Mouse (Mus musculus): ENCODE measurements around the gene Lrrc3b. TPM values are rescaled to one million over a fixed set of nuclear protein-coding genes. Genes with fewer than 3 reads are reported as not detected.

The Lrrc3b gene
- total RNA-seq, 2 experiments from 2014 or later, result 18.9 to 22.1 TPM

DNA sequence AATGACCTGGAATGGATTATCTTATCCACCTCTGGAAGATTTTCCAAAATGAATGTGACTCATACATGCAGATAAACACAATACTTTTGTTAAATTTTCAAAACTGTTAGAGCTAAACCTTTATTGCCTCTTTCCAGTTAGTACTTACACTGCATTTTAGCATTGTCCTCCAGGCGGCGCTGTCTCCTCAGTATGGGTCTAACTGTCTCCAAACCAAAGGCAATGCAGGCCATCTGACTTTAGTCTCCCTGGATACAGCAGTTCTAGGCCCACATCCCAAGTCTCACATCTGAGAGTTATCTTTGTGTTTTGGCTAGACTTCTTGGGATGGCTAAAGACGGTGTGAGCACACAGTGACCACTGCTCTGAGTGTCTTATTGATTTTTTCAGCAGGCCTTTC, 83.3 kb downstream of the Lrrc3b start:
- peak; percentile 46 to 76 for DNase-seq (ENCODE audit: extremely low spot score in 1 of 2, low spot score in 2 of 2)
- intact Hi-C loops (cut with DNase I), result loop anchor here (10.0 kb wide), 1 partner anchor 529 kb away; no protein-coding TSS in a partner anchor

DNA sequence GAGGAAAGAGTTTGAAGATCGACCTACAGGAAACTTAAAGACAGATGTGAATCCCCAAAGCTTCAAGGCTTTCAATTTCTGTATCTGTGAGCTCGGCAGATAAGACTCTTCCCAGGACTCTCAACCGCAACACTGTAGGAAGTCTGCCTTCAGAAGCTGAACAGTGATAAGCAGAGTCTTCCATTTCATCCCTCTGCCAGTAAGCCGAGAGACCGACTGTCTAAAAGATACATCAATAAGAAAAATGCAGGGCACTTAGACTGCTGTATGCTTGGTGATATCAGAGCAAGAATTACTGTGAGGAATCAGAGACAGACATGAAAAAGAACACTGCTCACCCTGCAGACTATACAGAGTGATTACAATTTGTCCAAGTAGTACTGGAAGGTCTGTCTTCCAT, 84.5 kb downstream of the Lrrc3b start:
- intact Hi-C loops (cut with DNase I), result loop anchor here (10.0 kb wide), 1 partner anchor 531 kb away; no protein-coding TSS in a partner anchor
- DNase-seq (ENCODE audit: extremely low spot score in 1 of 2, low spot score in 2 of 2), result no peak

DNA sequence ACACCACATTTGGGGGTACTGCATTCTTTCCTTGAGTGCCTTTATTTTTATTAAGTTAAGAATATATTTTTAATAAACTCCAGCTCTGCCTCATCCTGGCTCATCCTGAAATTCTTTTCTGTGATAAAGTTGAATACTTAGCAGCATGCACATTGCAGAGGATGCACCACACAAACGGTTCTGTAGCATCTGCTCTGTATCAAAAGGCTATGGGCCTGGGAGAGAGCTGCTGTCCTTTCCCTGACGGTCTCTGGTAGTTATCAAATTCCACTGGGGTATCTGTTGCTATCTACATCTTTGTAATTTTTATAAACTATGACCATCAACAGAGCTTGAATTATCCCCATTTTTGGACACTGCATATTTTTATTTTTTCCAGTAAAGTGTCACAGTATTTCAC, 105.7 kb downstream of the Lrrc3b start:
- intact Hi-C loops (cut with DNase I), result no loop called here
- no peak for DNase-seq (ENCODE audit: extremely low spot score in 1 of 2, low spot score in 2 of 2)

DNA sequence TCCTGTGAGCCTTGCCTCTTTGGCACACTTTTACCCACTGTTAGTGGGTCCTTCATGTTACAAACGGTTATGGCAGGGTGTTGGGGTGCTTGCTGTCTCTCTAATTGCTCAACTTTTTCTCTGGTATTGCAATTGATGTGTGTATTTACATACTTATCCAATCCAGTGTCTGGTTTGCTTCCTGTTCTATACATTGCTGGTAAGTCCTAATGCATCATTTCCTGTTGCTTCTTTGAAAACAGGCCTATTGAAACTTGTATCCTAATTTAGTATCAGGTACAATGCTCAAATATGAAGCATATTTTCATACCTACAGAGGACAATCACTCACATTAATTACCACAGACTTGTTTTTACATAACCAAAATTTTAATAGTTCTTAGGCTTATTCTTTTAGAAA, 107.4 kb downstream of the Lrrc3b start:
- DNase-seq (ENCODE audit: extremely low spot score in 1 of 2, low spot score in 2 of 2), result no peak
- intact Hi-C loops (cut with DNase I), result no loop called here

DNA sequence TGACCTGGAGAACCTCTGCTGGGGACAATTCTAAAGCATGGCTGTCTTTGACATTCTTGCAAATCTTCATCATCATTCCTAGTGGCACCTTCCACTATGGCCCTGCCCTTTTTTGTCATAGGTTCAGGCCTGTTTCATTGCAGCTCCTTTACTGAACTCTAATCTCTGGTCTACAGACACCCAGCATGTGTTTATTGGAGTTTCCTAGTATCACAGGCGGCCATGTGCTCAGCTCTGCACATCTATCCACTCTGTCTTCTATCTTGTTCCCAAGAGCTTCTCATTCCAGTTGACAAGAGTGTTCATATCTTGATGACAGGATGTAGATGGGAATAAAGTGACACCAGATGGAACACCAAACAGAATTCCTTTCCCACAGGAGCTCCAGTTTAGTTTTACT, 108.6 kb downstream of the Lrrc3b start:
- intact Hi-C loops (cut with DNase I), result no loop called here

DNA sequence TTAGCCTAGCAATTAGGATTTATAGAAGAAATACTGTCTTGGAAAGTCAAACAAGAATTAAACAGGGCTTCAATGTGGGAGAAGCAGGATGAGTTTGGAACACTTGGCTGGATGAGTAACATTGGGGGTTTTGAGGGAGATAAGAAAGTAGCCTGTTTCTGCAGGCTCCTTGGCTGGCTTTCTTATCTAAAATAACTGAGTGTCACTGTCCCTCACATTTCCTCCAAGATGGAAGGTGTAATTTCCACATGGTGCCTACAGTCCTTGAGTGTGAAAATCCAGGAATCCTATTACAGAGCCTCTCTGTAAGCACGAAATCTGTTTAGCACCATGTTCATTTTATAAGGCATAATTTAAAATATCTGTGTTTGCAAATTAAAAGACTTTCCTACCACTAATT, 112.9 kb downstream of the Lrrc3b start:
- intact Hi-C loops (cut with DNase I), result no loop called here
- no peak for DNase-seq (ENCODE audit: extremely low spot score in 1 of 2, low spot score in 2 of 2)

More for the DNA sequence above, 108.6 kb downstream of the Lrrc3b start:
- no peak for DNase-seq (ENCODE audit: extremely low spot score in 1 of 2, low spot score in 2 of 2)

DNA sequence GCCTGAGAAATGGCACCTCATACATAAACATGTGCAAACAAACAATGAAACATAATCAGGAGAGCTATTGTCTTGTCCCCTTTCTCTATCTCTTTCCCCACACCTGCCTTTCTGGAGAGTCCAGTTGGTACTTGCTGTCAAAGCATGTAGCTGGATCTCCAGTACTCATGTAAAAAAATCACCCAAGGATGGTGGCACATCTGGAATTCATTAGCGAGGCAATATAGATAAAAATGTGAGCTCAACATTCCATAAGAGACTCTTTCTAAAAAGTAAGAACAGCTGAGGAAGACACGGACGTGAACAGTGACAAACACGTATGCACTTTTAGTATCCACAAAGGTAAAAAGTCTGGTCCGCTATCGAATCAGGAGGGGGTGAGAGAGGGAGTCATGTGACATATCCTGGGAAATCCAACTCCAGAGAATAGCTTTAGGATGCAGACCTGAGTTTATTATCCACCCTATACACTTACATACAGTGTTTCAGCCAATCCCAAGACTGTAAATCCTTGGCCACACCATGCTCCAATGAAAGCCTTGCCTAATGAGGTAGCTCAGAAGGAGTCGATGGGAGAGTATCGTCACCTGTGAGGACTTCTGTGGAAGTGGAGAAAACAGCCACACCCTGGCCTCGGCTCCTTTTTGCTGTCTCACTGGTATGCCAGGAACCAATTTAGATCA, 116.2 kb downstream of the Lrrc3b start:
- intact Hi-C loops (cut with DNase I), result no loop called here
- DNase-seq (ENCODE audit: extremely low spot score in 1 of 2, low spot score in 2 of 2), result no peak

DNA sequence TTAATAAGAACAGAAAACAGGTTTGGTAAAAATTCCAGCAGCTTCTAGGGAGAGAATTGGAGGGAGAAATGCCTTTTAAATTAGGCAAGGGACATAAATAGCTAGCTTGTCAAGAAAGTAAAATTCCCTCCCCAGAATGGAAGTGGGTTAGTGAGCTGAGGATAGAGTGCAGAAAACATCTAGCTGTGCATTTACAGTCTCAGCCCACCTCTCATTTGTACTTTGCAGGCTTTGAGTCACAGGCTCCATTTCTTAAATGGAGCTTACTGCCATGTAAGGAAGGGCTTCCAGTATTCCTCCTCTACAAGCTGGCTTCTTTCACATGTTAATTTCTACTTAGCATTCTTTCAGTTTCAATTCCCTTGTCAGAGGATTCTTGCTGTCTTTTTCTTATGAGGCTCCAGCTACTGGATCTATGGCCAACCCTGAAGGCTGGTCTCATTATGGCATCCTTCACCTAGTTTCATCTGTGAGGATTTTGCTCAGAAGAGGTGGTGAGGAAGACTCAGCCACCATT, 119.3 kb downstream of the Lrrc3b start:
- DNase-seq (ENCODE audit: extremely low spot score in 1 of 2, low spot score in 2 of 2), result no peak
- intact Hi-C loops (cut with DNase I), result no loop called here

DNA sequence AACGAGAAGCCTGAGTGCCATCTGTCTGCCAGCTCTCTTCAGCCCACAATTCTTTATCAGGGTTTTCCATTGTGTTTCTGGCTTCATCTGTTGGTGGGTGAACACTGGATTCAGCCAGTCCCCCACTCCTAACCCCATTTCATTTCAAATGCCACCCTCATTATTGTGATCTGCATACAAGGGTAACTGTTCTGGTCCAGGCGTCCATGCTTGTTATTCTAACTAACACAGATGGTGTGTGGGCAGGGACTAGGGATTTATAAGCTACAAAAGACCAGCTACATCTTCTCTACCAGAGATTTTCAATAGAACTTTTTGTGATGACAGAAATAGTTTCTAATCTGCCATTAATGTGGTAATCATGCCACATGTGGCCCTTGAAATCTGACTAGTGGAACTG, 130.2 kb downstream of the Lrrc3b start:
- intact Hi-C loops (cut with DNase I), result no loop called here
- no peak for DNase-seq (ENCODE audit: extremely low spot score in 1 of 2, low spot score in 2 of 2)
